Mouse (Mus musculus) retina, adult 2 months (tissue): ENCODE measurements around the gene Klhl29.

Experiments used
- DNase-seq: peaks from one replicate; pipeline ENCODE4 v3.0.0-alpha.2; 2012; ENCODE audit warnings: low read depth, low spot score

Gene Klhl29

DNA sequence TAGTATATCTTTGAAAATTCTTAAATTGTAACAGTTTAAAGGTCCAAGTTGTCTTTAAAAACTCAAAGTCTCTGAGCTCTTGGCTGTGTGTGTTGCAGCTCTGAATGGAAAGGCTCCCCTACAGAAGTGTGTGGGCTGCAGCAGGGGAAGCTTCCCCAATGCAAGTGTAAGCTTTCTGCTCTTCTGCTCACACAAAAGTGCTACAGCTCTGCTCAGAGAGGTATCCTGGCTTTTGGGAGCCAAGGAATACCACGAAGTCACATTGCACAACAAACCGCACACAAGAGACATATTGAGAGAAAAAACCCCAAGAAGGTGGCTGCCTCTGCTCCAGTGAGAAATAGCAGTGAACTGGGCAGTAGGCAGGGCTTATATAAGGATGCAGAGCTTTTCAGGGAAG lies 337.5 kb downstream of the Klhl29 start:
- no peak for DNase-seq

DNA sequence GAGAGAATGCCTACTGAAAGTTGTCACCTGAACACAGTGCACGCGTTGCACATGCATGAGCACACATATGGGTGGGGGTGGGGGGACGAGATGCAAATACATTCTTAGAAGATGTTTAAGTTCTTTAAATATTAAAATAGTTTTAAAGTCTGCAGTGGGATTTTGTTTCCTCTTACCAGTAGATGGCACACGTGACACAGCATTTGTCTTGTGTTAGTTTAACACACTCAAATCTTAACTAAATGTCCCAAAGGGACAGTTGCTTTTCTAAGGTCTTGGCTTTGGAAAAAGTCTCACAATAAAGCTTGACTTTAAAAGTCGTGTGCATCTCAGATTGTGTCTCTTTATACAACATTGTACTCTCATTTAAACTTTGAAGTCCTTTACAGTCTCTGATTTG lies 346.4 kb downstream of the Klhl29 start:
- no peak for DNase-seq
